Mouse (Mus musculus) MEL-GATA-1-ER (cell line): Measurements from ENCODE around the gene Ipo5.

Source experiments
- DNase-seq: peaks from one replicate; pipeline ENCODE4 v3.0.0-alpha.2; 2012; ENCODE audit warnings: low read depth; ENCODE audit errors: extremely low read depth

The Ipo5 gene

GRCm38 (mm10) chr14:120921805-120922204 lies 10.8 kb downstream of the Ipo5 start:
- DNase-seq, result no peak

- DNase-seq, result no peak
These were observed 13.0 kb downstream of the Ipo5 start for GRCm38 (mm10) chr14:120924044-120924443.

- DNase-seq, result no peak
These were observed 14.9 kb downstream of the Ipo5 start for GRCm38 (mm10) chr14:120925731-120926585.

- DNase-seq, result no peak
These were observed 20.2 kb downstream of the Ipo5 start for GRCm38 (mm10) chr14:120931236-120931635.

GRCm38 (mm10) chr14:120933624-120934023 lies 22.6 kb downstream of the Ipo5 start:
- no peak for DNase-seq

GRCm38 (mm10) chr14:120937102-120937501 lies 26.1 kb downstream of the Ipo5 start:
- DNase-seq, result no peak

GRCm38 (mm10) chr14:120942803-120943202 lies 31.8 kb downstream of the Ipo5 start:
- no peak for DNase-seq

- DNase-seq, result no peak
These were observed 34.1 kb downstream of the Ipo5 start for GRCm38 (mm10) chr14:120945146-120945545.

GRCm38 (mm10) chr14:120947104-120947503 lies 36.1 kb downstream of the Ipo5 start:
- DNase-seq, result no peak

GRCm38 (mm10) chr14:120949002-120949401 lies 38.0 kb downstream of the Ipo5 start:
- no peak for DNase-seq

- DNase-seq, result no peak
These were observed 39.0 kb downstream of the Ipo5 start for GRCm38 (mm10) chr14:120950068-120950467.

- no peak for DNase-seq
These were observed 41.4 kb downstream of the Ipo5 start for GRCm38 (mm10) chr14:120952434-120952833.

- DNase-seq, result no peak
These were observed 49.5 kb downstream of the Ipo5 start for GRCm38 (mm10) chr14:120960551-120960950.

GRCm38 (mm10) chr14:120960991-120961390 lies 50.0 kb downstream of the Ipo5 start:
- DNase-seq, result no peak

GRCm38 (mm10) chr14:120967072-120967471 lies 56.0 kb downstream of the Ipo5 start:
- DNase-seq, result no peak

GRCm38 (mm10) chr14:120968723-120969122 lies 57.7 kb downstream of the Ipo5 start:
- DNase-seq, result no peak

- no peak for DNase-seq
These were observed 58.6 kb downstream of the Ipo5 start for GRCm38 (mm10) chr14:120969673-120970072.

- DNase-seq, result no peak
These were observed 59.6 kb downstream of the Ipo5 start for GRCm38 (mm10) chr14:120970637-120971036.

- no peak for DNase-seq
These were observed 60.3 kb downstream of the Ipo5 start for GRCm38 (mm10) chr14:120971313-120971712.

GRCm38 (mm10) chr14:120979559-120979958 lies 68.5 kb downstream of the Ipo5 start:
- no peak for DNase-seq

- DNase-seq, result no peak
These were observed 78.1 kb downstream of the Ipo5 start for GRCm38 (mm10) chr14:120989126-120989525.
